Mouse (Mus musculus) heart, embryonic 12.5 days (tissue): Measurements from ENCODE around the gene Kiz. TPM values are rescaled to one million over a fixed set of nuclear protein-coding genes. Genes with fewer than 3 reads are reported as not detected.

ENCODE experiments used
- ATAC-seq: fragments of 200-750 bp; cut with Nextera tagmentation; 2 replicates; pipeline ENCODE4 v1.8.0; 2017; ENCODE audit warnings: moderate TSS enrichment, moderate library complexity; ENCODE audit not compliant: insufficient number of reproducible peaks, low FRiP score
- H3K27ac ChIP-seq: fragments of 300-500 bp; sonication (generic); 2 replicates; pipeline ENCODE4 v1.5.1; 2016; ENCODE audit warnings: mild to moderate bottlenecking, moderate library complexity; ENCODE audit not compliant: poor library complexity, severe bottlenecking
- H3K27me3 ChIP-seq: fragments of 300-500 bp; sonication (generic); replicated peaks from 2 replicates; pipeline ENCODE4 v1.6.1; 2016; ENCODE audit warnings: mild to moderate bottlenecking, moderate library complexity
- H3K36me3 ChIP-seq: fragments of 300-500 bp; sonication (generic); 2 replicates; pipeline ENCODE4 v1.6.1; 2016; ENCODE audit warnings: mild to moderate bottlenecking, moderate library complexity
- H3K4me1 ChIP-seq: fragments of 300-500 bp; sonication (generic); replicated peaks from 2 replicates; pipeline ENCODE4 v1.6.1; 2016; ENCODE audit warnings: mild to moderate bottlenecking
- H3K4me2 ChIP-seq: fragments of 300-500 bp; sonication (generic); 2 replicates; pipeline ENCODE4 v1.6.1; 2016; ENCODE audit warnings: mild to moderate bottlenecking, moderate library complexity
- H3K4me3 ChIP-seq: fragments of 300-500 bp; sonication (generic); 2 replicates; pipeline ENCODE4 v1.5.1; 2016; ENCODE audit warnings: mild to moderate bottlenecking
- H3K9ac ChIP-seq: fragments of 300-500 bp; sonication (generic); 2 replicates; pipeline ENCODE4 v1.6.1; 2016; ENCODE audit warnings: mild to moderate bottlenecking, moderate library complexity
- H3K9me3 ChIP-seq: fragments of 300-500 bp; sonication (generic); replicated peaks from 2 replicates; pipeline ENCODE4 v1.6.1; 2016; ENCODE audit warnings: mild to moderate bottlenecking, moderate library complexity
- WGBS: fragments of 180-500 bp; shearing (Covaris S2); methylation state at CpG from one replicate; pipeline ENCODE4 v1.1.7; 2016; 5-methylcytosine and 5-hydroxymethylcytosine counted together
- polyA plus RNA-seq: library from polyadenylated mRNA; unstranded; fragments of >200 nt; fragmentation: Nextera tagmentation; extraction: Ambion mirVana; gene quantifications from 2 replicates; pipeline ENCODE4 v1.2.1, GENCODE M21; 2016

The Kiz gene
- polyA plus RNA-seq, 1 experiment from 2014 or later, result 20.5 TPM

GRCm38 (mm10) chr2:146871300-146872269, 15.9 kb downstream of the Kiz start:
- Histone ChIP-seq H3K4me2 (no peak overlapping the region), H3K27me3 (no peaks in the 10 kb centered on the region), H3K9ac (no peak overlapping the region), H3K36me3 (no peaks in the 10 kb centered on the region), H3K27ac (no peak overlapping the region), H3K4me3 (no peak overlapping the region), H3K4me1 (peaks cover 5% of the 10 kb centered on the region), H3K9me3 (no peaks in the 10 kb centered on the region)
- WGBS, result 68% methylated on average over 8 of the region's 8 CpGs
- no peak for ATAC-seq

GRCm38 (mm10) chr2:146872697-146873096, 17.0 kb downstream of the Kiz start:
- Histone ChIP-seq H3K9ac (no peak overlapping the region), H3K27me3 (no peaks in the 10 kb centered on the region), H3K4me3 (no peak overlapping the region), H3K36me3 (no peaks in the 10 kb centered on the region), H3K4me1 (peaks cover 5% of the 10 kb centered on the region), H3K4me2 (no peak overlapping the region), H3K27ac (no peak overlapping the region), H3K9me3 (no peaks in the 10 kb centered on the region)
- ATAC-seq, result peak; percentile 57; the same call in 1 of the 2 replicates
- WGBS, result 59% methylated on average over 3 of the region's 3 CpGs

GRCm38 (mm10) chr2:146873881-146874441, 18.3 kb downstream of the Kiz start:
- 85% methylated on average over 7 of the region's 7 CpGs for WGBS

DNA sequence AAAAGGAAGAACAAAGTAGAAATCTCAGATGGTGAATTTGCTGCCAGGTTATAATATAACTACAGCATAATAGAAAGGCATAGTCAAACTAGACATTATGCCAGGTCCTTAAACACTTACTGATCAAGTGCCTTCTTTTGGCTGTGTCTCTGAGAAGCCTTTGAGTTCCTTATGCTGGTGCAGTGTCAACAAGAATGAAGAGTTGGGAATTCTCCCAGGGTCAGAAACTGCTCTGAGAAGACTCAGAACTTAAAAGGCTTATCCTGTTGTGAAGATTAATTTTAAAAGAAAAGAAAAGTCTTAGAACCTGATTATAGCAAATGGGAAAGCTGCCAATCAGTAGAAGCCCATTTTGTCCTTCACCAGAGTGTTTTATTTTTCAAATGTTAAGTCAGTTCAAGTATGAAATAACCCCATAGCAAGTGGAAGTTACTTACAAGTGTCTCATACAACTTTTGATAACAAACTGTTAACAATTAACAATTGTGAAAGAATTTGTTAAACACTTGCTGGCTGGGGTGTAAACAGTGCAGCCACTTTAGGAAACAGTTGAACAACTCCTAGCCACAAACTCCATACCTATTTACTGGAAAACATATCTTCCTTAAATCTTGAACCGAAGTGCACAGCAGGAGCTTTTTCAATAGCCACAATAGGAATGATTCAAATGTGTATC, 21.9 kb downstream of the Kiz start:
- Histone ChIP-seq H3K4me3 (no peak overlapping the region), H3K9me3 (no peaks in the 10 kb centered on the region), H3K4me2 (no peak overlapping the region), H3K27ac (no peak overlapping the region), H3K9ac (no peak overlapping the region), H3K4me1 (peaks cover 4% of the 10 kb centered on the region), H3K36me3 (no peaks in the 10 kb centered on the region), H3K27me3 (no peaks in the 10 kb centered on the region)
- ATAC-seq, result no peak
- WGBS, result 79% methylated on average over 1 of the region's 1 CpGs

More at GRCm38 (mm10) chr2:146873881-146874441, 18.3 kb downstream of the Kiz start:
- no peak overlapping the region for H3K4me3 ChIP-seq
- ATAC-seq, result no peak
- H3K4me2 ChIP-seq, result no peak overlapping the region
- no peaks in the 10 kb centered on the region for H3K9me3 ChIP-seq
- H3K9ac ChIP-seq, result no peak overlapping the region
- no peaks in the 10 kb centered on the region for H3K36me3 ChIP-seq
- H3K27me3 ChIP-seq, result no peaks in the 10 kb centered on the region
- H3K27ac ChIP-seq, result no peak overlapping the region
- H3K4me1 ChIP-seq, result peaks cover 5% of the 10 kb centered on the region

GRCm38 (mm10) chr2:146881623-146882022, 26.0 kb downstream of the Kiz start:
- Histone ChIP-seq H3K9ac (no peak overlapping the region), H3K4me3 (no peak overlapping the region), H3K4me1 (peaks cover 12% of the 10 kb centered on the region; the same call in 1 of the 2 replicates), H3K4me2 (no peak overlapping the region), H3K27ac (no peak overlapping the region), H3K9me3 (no peaks in the 10 kb centered on the region), H3K27me3 (no peaks in the 10 kb centered on the region), H3K36me3 (no peaks in the 10 kb centered on the region)
- ATAC-seq, result no peak
- WGBS, result 92% methylated on average over 4 of the region's 4 CpGs

DNA sequence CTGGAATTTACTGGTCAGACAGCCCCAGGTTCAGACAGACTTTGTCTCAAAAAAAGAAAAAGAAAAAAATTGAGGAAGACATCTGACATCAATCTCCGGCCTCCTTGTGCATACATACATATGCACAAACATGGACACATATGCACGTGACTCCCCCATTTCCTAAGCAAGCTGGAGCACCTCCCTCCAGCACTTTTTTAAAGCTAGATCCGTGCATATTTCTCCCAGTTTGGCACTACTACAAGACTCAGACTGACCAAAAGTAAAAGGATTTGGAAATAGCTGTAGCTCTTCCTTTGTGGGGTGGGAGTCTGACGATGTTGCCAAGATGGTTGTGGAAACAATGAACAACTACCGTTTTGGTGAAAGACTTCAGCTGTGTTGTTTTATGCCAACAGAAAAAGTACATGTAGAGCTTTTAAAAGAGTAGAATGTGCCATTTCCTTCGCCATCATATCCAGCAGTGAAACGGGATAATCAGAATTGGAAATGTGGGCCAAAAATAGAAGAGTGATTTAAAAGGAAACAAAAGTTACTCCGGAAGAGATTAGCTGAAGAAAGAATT, 28.7 kb downstream of the Kiz start:
- H3K4me2 ChIP-seq, result no peak overlapping the region
- peak overlapping the region; percentile 33 for H3K27ac ChIP-seq
- H3K9ac ChIP-seq, result no peak overlapping the region
- H3K36me3 ChIP-seq, result peaks cover 4% of the 10 kb centered on the region
- ATAC-seq, result no peak
- H3K4me3 ChIP-seq, result no peak overlapping the region
- H3K27me3 ChIP-seq, result no peaks in the 10 kb centered on the region
- 57% methylated on average over 8 of the region's 8 CpGs for WGBS
- H3K4me1 ChIP-seq, result peaks cover 12% of the 10 kb centered on the region; the same call in 1 of the 2 replicates
- no peaks in the 10 kb centered on the region for H3K9me3 ChIP-seq

GRCm38 (mm10) chr2:146888786-146889414, 33.2 kb downstream of the Kiz start:
- H3K9me3 ChIP-seq, result peaks cover 7% of the 10 kb centered on the region; the same call in 1 of the 2 replicates
- WGBS, result 76% methylated on average over 4 of the region's 4 CpGs
- H3K27me3 ChIP-seq, result no peaks in the 10 kb centered on the region
- H3K9ac ChIP-seq, result no peak overlapping the region
- H3K4me2 ChIP-seq, result no peak overlapping the region
- no peak for ATAC-seq
- peaks cover 20% of the 10 kb centered on the region for H3K36me3 ChIP-seq
- peaks cover 11% of the 10 kb centered on the region; the same call in 1 of the 2 replicates for H3K4me1 ChIP-seq
- no peak overlapping the region for H3K27ac ChIP-seq
- no peak overlapping the region for H3K4me3 ChIP-seq

DNA sequence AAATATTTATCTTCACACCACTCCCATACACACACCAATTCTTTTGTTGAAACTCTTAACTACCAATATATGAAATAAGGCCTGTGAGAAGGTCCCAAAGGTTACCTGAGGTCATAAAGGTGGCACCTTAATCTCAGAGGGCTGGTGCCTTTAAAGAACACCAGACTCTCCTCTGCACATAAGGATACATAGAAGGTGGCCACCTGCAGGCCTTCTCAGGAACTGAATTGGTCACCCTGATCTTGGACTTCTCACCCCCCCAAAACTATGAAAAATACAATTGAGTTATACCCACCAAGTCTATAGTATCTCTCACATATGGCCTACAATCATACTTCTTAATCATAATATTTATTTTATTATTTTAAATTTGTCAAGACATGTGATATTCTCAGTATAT, 43.3 kb downstream of the Kiz start:
- Histone ChIP-seq H3K27me3 (no peaks in the 10 kb centered on the region), H3K36me3 (no peaks in the 10 kb centered on the region), H3K4me3 (no peak overlapping the region), H3K27ac (no peak overlapping the region), H3K9ac (no peak overlapping the region), H3K4me2 (no peak overlapping the region), H3K4me1 (no peaks in the 10 kb centered on the region), H3K9me3 (no peaks in the 10 kb centered on the region)
- no peak for ATAC-seq

- no peaks in the 10 kb centered on the region for H3K27me3 ChIP-seq
- H3K4me3 ChIP-seq, result no peak overlapping the region
- no peaks in the 10 kb centered on the region for H3K36me3 ChIP-seq
- 79% methylated on average over 3 of the region's 3 CpGs for WGBS
- H3K4me1 ChIP-seq, result peaks cover 4% of the 10 kb centered on the region; the same call in 1 of the 2 replicates
- H3K27ac ChIP-seq, result no peak overlapping the region
- H3K9me3 ChIP-seq, result no peaks in the 10 kb centered on the region
- ATAC-seq, result no peak
- no peak overlapping the region for H3K4me2 ChIP-seq
- H3K9ac ChIP-seq, result no peak overlapping the region
Measured at GRCm38 (mm10) chr2:146916085-146916484, 60.4 kb downstream of the Kiz start.

DNA sequence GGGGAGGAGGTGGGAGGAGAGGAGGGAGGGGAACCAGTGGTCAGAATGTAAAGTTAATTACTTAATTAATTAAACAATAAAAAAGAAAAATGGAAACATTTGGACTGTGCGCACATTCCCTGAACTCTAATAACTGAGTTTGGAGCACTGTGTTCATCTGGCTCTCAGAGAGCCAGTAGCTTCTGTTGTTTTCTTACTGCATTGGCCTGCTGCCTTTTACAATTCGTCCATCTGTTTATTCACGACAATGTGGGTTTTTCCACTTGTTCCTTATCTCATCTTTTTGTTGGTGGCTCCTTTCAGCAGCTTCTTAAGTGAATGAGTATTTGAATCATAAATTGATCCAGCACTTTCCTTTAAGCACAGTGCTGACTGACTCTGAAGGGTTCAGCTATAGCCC, 62.1 kb downstream of the Kiz start:
- ATAC-seq, result no peak
- no peaks in the 10 kb centered on the region for H3K9me3 ChIP-seq
- WGBS, result 59% methylated on average over 3 of the region's 3 CpGs
- no peak overlapping the region for H3K9ac ChIP-seq
- no peak overlapping the region for H3K4me2 ChIP-seq
- no peaks in the 10 kb centered on the region for H3K27me3 ChIP-seq
- no peaks in the 10 kb centered on the region for H3K36me3 ChIP-seq
- H3K4me1 ChIP-seq, result peaks cover 4% of the 10 kb centered on the region; the same call in 1 of the 2 replicates
- no peak overlapping the region for H3K27ac ChIP-seq
- H3K4me3 ChIP-seq, result no peak overlapping the region
